ENCODE assay signal across 8 mouse cellular contexts in genomic region chr16:96620402-96620801, GRCm38 (mm10).
DNase-seq lines count a peak whose midpoint lies in the region; ATAC-seq and TF ChIP-seq lines count a peak whose summit lies in the region.

No protein-coding gene starts in this region.

- no peaks in the 10 kb centered on the region for H3K27me3 ChIP-seq in lung, embryonic 14.5 days (ENCODE audit: insufficient read depth, low read length)

- no peaks in the 10 kb centered on the region for H3K9me3 ChIP-seq in lung, embryonic 14.5 days (ENCODE audit: low read depth, low read length)

- H3K27ac ChIP-seq in lung, embryonic 14.5 days (ENCODE audit: low read depth), result no peak overlapping the region

- H3K4me3 ChIP-seq in lung, embryonic 14.5 days (ENCODE audit: low read depth, low read length), result no peak overlapping the region
- no peak overlapping the region for H3K4me3 ChIP-seq in lung, adult 2 months (replicated peaks; ENCODE audit: extremely low read depth, low read depth, low read length)

- H3K4me2 ChIP-seq in lung, embryonic 14.5 days, result no peak overlapping the region

- H3K36me3 ChIP-seq in lung, embryonic 14.5 days (ENCODE audit: insufficient read depth), result no peaks in the 10 kb centered on the region

- no peak for TF ChIP-seq POLR2A in lung, adult 2 months (IDR thresholded peaks at IDR 0.05; ENCODE audit: borderline replicate concordance, extremely low read depth, low read depth, low read length)

- H3K9ac ChIP-seq in lung, embryonic 14.5 days, result no peak overlapping the region

- no peak for ATAC-seq in lung, embryonic 14.5 days (ENCODE audit: insufficient read depth)

- TF ChIP-seq CTCF in lung, embryonic 14.5 days (IDR thresholded peaks at IDR 0.05; ENCODE audit: low read depth), result no peak
- no peak for TF ChIP-seq CTCF in lung, adult 2 months (IDR thresholded peaks at IDR 0.05; ENCODE audit: insufficient read depth, low read length)

- 81% methylated on average over 5 of the region's 5 CpGs for WGBS in lung, embryonic 14.5 days
- WGBS in lung, adult 2 months, result 60% methylated on average over 5 of the region's 5 CpGs

- peak; percentile 4 for DNase-seq in lung, embryonic 14.5 days
- DNase-seq in lung, adult 2 months, result no peak
- peak; percentile 89 to 93 for DNase-seq in cerebellum, postnatal 25 days
- peak; percentile 73 for DNase-seq in heart, postnatal 4 days
- peak; percentile 76 to 78 for DNase-seq in right cerebral cortex, postnatal 10 days (ENCODE audit: low spot score in 2 of 2)
- DNase-seq in c-Kit-positive CD71-positive TER-119-positive erythroid progenitor cells, embryonic 14.5 days (ENCODE audit: low spot score), result no peak
- DNase-seq in embryo, embryonic 11 days, result no peak
- no peak for DNase-seq in embryo, embryonic 10 days (ENCODE audit: low spot score)

- H3K4me1 ChIP-seq in lung, embryonic 14.5 days (ENCODE audit: insufficient read depth), result no peaks in the 10 kb centered on the region
- no peaks in the 10 kb centered on the region; the same call in 1 of the 2 replicates for H3K4me1 ChIP-seq in lung, adult 2 months (ENCODE audit: control insufficient read depth, insufficient read depth, low read length)

Comparison
In these comparisons a context has a peak if more than half of its experiments do, and no peak if none do; other contexts are left out.
1. DNase-seq: peak in lung, embryonic 14.5 days (single experiment), cerebellum, postnatal 25 days (2 of 2), heart, postnatal 4 days (single experiment) and right cerebral cortex, postnatal 10 days (2 of 2); none in lung, adult 2 months (single experiment), c-Kit-positive CD71-positive TER-119-positive erythroid progenitor cells, embryonic 14.5 days (single experiment), embryo, embryonic 11 days (single experiment) and embryo, embryonic 10 days (single experiment).